Mouse (Mus musculus) cerebellum, postnatal 10 days (tissue): ENCODE measurements around the gene B3gat3.
"Not testable (repeated sequence)": the region's sequence is repeated elsewhere in the genome, so short reads cannot be mapped to it uniquely, and the experiment has no call there.

Source experiments
- DNase-seq, 2 experiments: peaks; one replicate each; pipeline ENCODE4 v3.0.0; 2021; ENCODE audit warnings: mixed read lengths in 2 of 2

B3gat3 gene

GRCm38 (mm10) chr19:8944062-8944461 is 23.9 kb downstream of the B3gat3 start:
- DNase-seq, result peak in 1 of 2 experiments; percentile 21

DNA sequence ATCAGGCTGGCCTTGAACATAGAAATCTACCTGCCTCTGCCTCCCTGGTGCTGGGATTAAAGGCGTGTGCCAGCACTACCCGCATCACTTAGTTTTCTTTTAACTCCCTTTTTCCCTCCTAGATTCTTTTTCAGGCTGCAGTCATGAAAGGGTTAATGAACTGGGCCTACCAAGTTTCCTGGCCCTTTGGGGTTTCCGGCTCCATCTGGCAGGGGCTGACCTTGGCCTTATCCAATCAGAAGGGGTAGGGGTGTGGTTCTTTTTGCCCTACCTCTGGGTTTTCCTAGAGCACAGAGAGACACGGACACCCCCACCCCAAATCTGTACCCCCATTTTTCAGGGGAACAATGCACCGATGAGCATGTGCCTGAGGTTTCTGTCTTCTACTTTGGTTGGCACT is 24.6 kb downstream of the B3gat3 start:
- DNase-seq, result peak; percentile 81 to 86

GRCm38 (mm10) chr19:8945251-8945650 is 25.1 kb downstream of the B3gat3 start:
- DNase-seq, result no peak

DNA sequence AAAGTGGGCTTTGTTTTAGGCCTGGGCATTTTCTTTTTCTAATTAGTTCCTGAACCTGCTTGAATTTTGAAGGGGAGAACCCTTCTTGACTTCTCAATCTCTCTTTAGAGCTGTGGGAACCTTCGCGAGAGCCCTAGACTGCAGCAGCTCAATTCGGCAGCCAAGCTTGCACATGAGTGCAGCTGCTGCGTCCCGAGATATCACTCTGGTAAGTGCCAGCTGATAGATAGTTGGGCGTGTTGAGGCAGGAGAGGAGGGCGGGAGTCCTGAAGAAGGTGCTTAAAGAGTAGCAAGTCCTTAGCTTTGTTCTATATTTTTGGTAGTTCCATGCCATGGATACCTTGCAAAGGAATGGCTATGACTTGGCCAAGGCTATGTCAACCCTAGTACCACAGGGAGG is 26.8 kb downstream of the B3gat3 start:
- DNase-seq, result no peak

DNA sequence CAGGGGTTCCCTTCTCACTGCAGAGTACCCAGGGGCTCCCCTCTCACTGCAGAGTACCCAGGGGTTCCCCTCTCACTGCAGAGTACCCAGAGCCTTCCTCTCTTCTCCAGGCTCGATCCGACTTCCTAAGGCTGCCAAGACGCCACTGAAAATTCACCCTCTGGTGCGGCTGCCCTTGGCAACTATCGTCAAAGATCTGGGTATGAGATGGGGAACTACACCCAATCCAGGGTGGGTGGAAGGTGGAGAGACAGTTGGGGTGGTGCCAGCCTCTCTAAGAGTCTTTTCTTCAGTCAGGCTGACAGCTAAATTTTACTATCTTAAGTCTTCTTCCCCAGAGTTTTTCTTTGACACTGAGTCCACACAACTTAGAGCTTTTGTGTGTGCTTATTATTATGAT is 30.0 kb downstream of the B3gat3 start:
- DNase-seq, result no peak

- no peak for DNase-seq
These were observed 32.1 kb downstream of the B3gat3 start for GRCm38 (mm10) chr19:8952241-8952640.

GRCm38 (mm10) chr19:8953135-8954039 is 33.2 kb downstream of the B3gat3 start, which contains the start of gene Tut1:
TSS of gene Tut1 (plus strand) at chr19:8953847.
- DNase-seq, result peak; percentile 92

GRCm38 (mm10) chr19:8954171-8954570 is 34.0 kb downstream of the B3gat3 start:
- DNase-seq, result no peak

GRCm38 (mm10) chr19:8962256-8962655 is 42.1 kb downstream of the B3gat3 start:
- no peak for DNase-seq

GRCm38 (mm10) chr19:8965075-8965474 is 44.9 kb downstream of the B3gat3 start:
- peak in 1 of 2 experiments; percentile 11 for DNase-seq

DNA sequence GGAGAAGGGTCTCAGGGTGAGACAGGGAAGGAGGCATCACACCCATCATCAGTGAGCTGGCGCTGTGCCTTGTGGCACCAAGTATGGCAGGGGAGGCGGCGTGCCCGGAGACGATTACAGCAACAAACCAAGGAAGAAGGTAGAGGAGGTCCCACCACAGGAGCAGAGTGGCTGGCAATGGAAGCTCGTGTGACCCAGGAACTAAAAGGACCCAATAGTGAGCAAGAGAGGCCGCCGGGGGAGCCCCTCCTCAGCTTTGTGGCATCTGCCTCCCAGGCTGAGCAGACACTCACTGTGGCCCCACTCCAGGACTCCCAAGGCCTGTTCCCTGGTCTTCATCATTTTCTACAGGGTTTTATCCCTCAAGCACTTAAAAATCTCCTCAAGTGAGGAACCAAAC is 45.6 kb downstream of the B3gat3 start:
- peak; percentile 44 to 45 for DNase-seq

DNA sequence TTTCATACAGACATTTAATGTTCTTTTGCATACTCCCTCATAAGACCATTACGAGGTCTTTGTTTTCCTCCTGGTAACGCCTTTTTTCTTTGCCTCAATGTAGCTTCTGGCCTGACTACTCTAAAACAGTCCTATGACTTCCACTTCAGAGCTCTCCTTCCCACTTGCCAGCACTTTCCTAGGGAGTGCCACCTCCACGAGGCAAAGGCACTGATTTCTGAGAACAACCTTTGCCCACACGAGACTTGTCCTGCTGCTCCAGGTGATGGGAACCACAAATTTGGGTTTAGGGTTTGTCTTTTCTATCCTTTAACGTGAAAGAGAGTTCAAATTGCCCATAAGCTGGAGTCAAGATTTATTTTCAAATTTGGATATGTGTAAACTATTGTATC is 46.0 kb downstream of the B3gat3 start:
- DNase-seq, result no peak

GRCm38 (mm10) chr19:8966590-8967372 is 46.6 kb downstream of the B3gat3 start, which contains the start of gene Eef1g:
TSS of gene Eef1g (plus strand) at chr19:8967041.
- peak; percentile 97 to 99 for DNase-seq

DNA sequence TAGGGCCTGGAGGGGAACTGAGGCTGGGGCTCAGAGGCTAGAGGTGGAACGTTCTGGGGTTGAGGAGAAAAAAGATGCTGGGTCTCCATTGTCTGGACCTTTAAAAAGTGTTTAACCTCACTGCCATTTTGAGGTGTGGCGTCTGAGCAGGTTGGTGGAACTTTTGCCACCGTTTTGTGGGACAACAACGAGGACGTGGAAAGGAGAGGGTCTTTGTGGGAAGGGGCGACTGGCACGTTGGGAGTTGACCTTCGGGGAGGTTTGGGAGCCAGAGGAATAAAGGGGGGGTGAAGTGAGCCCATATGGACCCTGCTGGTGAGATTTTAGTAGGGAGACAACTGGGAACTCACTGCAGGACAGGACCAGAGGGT is 47.2 kb downstream of the B3gat3 start:
- peak in 1 of 2 experiments; percentile 33 for DNase-seq

GRCm38 (mm10) chr19:8967893-8968292 is 47.7 kb downstream of the B3gat3 start:
- no peak for DNase-seq

DNA sequence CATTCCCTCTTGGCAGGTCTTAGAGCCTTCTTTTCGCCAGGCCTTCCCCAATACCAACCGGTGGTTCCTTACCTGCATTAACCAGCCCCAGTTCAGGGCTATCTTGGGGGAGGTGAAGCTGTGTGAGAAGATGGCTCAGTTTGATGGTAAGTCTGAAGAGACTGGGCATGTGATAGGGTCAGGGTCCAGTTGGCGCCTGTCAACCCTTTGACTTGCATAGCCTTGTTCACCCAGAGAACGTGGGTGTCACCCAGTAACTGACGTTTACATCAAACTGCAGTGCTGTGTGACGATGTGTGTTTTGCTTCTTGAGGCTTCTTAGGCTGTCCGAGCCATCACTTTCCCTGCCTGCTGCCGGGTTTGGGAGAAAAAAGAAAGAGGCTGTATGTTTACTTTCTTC is 52.3 kb downstream of the B3gat3 start:
- not testable (repeated sequence) for DNase-seq

DNA sequence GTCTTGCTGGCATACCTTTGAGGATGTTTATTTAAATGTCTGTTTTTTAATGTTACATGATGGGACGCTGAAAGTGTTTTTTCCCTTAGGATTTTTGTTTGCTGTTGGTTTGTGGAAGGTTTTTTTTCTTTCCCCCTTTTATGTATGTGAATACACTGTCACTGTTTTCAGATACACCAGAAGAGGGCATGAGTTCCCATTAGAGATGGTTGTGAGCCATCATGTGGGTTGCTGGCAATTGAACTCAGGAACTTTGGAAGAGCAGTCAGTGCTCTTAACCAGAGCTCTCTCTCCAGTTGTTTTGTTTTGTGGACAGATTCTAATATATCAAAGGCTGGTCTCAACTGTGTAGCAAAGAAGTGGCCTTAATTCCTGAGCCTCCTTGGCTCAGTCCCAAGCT is 54.5 kb downstream of the B3gat3 start:
- DNase-seq, result no peak

DNA sequence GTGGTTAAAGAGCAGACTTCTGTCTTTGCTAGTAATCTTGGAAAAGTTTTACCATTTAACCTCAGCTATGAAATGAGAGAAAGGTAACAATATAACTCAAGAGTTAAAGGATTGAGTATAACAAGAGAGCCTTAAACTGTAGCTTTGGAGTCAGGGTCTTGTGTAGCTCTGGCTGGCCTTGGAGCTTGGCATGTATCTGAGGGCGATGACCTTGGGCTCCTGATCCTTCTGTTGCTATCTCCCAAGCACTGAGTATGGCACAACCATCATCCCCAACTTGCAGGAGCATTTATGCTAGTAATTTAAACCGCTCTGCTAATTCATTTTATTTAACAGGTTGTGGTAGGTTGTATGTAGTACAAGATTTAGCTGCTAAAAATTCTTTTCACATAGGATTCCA is 55.3 kb downstream of the B3gat3 start:
- DNase-seq, result no peak

DNA sequence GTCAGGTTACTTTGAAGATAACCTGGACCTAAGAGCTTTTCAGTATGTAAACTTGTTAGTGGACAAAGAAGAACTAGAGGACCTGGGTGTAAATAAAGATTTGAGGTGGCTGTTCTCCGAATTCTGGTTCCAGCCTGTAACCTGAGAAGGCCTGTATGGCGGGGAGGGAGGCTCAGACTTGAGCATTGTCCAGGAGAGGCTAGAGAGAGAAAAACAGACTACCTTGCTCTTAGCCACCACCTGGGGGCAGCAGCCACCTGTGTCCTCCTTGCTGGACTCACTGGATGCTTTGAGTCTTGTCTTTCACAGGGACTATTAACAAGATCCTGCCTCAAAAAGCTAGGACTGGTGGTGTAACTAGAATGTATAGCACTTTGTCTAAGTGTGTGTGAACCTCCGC is 56.4 kb downstream of the B3gat3 start:
- DNase-seq, result peak; percentile 68 to 75
